Mouse (Mus musculus) Patski (cell line): ENCODE data around the gene Drd3. TPM values are rescaled to one million over a fixed set of nuclear protein-coding genes. Genes with fewer than 3 reads are reported as not detected.

Source experiments
- ATAC-seq: fragments of 100-300 bp; one replicate; pipeline ENCODE4 v1.8.0; 2021
- CTCF ChIA-PET: fragments of 350-600 bp; sonication (Branson Sonifier 250); formaldehyde crosslinking; loops from one replicate; lab custom pipeline; 2022; ENCODE audit warnings: inconsistent platforms; lab: Charles Lee
- POLR2A ChIA-PET: fragments of 350-600 bp; sonication (Branson Sonifier 250); formaldehyde crosslinking; loops from one replicate; lab custom pipeline; 2022; ENCODE audit warnings: antibody characterized with exemption, inconsistent platforms; lab: Charles Lee
- DNase-seq: peaks from one replicate; pipeline ENCODE4 v3.0.0-alpha.2; 2011; ENCODE audit warnings: low read depth, low spot score
- H3K27me3 ChIP-seq: fragments of 371-371 bp; one replicate; pipeline ENCODE4 v1.5.1; 2021
- CTCF ChIP-seq: fragments of 100-300 bp; IDR thresholded peaks from one replicate; pipeline ENCODE4 v1.5.1; 2021
- in situ Hi-C: fragments of 300-500 bp; cut with MboI; formaldehyde crosslinking; loops from 3 replicates; pipeline ENCODE4 v1.11.1; 2018; ENCODE audit warnings: low pct_unique_long_range_greater_than_20kb, mixed read lengths
- polyA plus RNA-seq: library from polyadenylated mRNA; unstranded; gene quantifications from one replicate; pipeline ENCODE4 v1.2.3, GENCODE M21; 2021

Gene Drd3
- polyA plus RNA-seq, 1 experiment from 2014 or later: not detected

DNA sequence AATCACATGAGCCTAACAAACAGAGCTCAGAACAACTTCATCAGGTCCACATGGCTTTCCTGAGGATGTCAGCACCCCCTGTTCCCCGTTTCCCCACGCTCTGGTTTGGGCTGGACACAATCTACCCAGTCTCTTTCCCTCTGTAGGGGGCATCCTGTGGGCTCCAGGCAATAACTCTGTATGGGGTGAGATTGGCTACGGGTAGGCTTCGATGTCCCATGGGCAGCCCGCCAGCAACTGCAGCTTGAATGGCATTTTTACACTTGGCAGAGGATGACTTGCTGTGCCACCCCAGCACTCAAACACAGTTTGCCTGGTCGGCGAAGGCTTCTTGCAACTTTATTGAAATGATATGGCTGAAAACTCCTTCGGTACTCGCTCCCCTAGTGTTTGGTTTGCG lies 21.3 kb upstream of the Drd3 start:
- ChIA-PET CTCF (no interaction called here), POLR2A (interaction anchor here (0.8 kb wide), 1 partner anchor 132 kb away, joined by 3 read pairs; no protein-coding TSS in a partner anchor)
- no peak for TF ChIP-seq CTCF
- no peaks in the 10 kb centered on the region for H3K27me3 ChIP-seq
- ATAC-seq: no peak
- in situ Hi-C loops: no loop called here
- DNase-seq: no peak

DNA sequence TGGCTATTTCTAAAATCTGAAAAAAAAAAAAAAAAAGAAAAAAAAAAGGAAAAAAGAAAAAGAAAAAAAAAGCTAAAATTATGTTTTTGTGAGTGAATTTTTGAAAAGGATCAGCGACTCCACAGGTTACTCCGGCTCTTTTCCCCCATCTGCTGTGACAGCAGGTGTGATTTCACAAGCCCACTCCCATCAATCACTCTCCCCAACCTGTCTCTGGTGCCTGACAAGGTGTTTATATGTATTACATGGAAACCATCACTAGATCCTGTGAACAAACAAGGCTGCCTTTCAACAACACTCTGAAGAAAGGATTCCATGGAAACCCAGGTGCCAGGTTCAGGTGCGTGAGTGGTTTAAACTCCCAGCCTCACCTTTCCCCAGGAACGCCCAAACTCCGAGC lies 20.9 kb upstream of the Drd3 start:
- TF ChIP-seq CTCF: no peak
- ATAC-seq: no peak
- H3K27me3 ChIP-seq: no peaks in the 10 kb centered on the region
- CTCF ChIA-PET: no interaction called here
- no peak for DNase-seq
- in situ Hi-C loops: no loop called here
- POLR2A ChIA-PET: interaction anchor here (0.8 kb wide), 1 partner anchor 132 kb away, joined by 3 read pairs; no protein-coding TSS in a partner anchor

DNA sequence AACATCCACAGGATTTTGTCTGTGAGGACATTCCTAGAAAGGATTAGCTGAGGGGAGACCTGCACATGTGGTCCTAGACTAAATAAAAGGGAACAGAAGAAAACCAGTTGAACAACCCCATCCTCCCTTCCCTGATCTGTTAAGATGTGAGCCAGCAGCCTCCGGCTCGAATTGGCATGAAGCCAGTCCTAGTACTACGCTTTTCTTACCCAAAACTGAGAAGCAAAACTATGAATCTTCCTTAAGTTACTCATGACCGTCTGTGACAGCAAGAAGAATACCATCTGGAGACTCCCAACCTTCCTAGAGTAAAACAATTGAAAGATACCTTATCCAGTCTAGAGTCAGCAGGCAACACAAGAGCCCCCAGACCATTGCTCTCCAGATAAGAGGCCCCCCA lies 15.9 kb upstream of the Drd3 start:
- CTCF ChIA-PET: interaction anchor here (1.4 kb wide), 1 partner anchor 21 kb away, joined by 3 read pairs; no protein-coding TSS in a partner anchor
- in situ Hi-C loops: no loop called here
- POLR2A ChIA-PET: no interaction called here
- H3K27me3 ChIP-seq: no peaks in the 10 kb centered on the region
- no peak for ATAC-seq
- no peak for TF ChIP-seq CTCF
- DNase-seq: no peak

DNA sequence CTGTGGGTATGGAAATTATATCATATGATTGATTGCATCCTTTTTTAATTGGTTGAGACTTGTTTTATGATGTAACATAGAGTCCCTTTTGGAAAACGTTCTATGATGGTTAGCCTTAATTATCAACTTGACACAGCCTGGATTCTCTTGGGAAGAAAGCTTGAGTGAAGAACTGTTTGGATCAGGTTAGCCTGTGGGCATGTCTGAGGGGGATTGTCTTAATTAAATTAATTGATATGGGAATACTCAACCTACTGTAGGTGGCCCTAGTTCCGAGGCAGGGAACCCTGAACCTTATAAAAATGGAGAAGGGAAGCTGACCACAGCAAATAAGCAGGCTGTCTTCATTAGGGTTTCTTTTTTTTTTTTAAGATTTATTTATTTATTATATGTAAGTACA lies 12.9 kb upstream of the Drd3 start:
- POLR2A ChIA-PET: no interaction called here
- DNase-seq (no peak), ATAC-seq (no peak)
- CTCF ChIA-PET: no interaction called here
- in situ Hi-C loops: no loop called here
- peaks cover under 1% of the 10 kb centered on the region for H3K27me3 ChIP-seq
- no peak for TF ChIP-seq CTCF

DNA sequence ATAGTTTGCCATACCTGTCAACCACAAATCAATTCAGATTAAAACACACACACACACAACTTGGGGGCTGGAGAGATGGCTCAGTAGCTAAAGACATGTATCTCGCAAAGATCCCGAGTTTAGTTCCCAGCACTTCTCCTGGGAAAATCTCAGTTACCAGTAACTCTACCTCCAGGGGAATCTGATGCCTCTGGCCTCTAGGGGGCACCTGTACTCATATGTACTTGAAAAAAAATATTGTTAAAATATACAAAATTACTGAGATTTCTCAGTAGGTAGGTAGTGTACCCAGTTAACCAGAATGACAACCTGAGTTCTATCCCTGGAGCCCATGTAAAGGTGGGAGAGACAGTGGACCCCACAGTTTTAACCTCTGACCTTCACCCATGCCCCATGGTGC lies 5.4 kb upstream of the Drd3 start:
- peak; percentile 42 for TF ChIP-seq CTCF
- H3K27me3 ChIP-seq: peaks cover 11% of the 10 kb centered on the region
- in situ Hi-C loops: no loop called here
- ChIA-PET CTCF (no interaction called here), POLR2A (no interaction called here)
- no peak for ATAC-seq
- DNase-seq: no peak

DNA sequence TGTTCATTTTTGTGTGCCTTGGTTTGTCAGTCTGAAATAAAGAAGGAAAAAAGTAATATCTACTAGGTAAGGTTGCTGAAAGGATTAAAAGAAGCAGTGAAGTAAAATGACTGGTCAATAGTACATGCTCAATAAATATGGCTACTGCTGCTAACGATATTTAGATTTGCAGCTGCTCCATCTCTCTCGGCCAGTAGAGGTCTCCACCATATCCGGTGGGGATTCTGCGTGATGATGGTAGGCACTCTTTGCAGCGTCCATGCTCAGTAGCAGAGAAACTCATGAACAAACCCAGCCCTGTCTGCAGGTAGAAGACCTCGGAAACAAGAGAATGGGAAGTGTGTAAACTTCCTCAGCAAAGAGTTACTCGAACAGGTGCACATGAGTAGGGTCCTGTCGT lies 926 bp upstream of the Drd3 start:
- peak; percentile 40 for TF ChIP-seq CTCF
- DNase-seq (no peak), ATAC-seq (no peak)
- in situ Hi-C loops: no loop called here
- POLR2A ChIA-PET: no interaction called here
- CTCF ChIA-PET: interaction anchor here (0.7 kb wide), 1 partner anchor 565 kb away, joined by 4 read pairs; no protein-coding TSS in a partner anchor
- peaks cover 18% of the 10 kb centered on the region for H3K27me3 ChIP-seq

DNA sequence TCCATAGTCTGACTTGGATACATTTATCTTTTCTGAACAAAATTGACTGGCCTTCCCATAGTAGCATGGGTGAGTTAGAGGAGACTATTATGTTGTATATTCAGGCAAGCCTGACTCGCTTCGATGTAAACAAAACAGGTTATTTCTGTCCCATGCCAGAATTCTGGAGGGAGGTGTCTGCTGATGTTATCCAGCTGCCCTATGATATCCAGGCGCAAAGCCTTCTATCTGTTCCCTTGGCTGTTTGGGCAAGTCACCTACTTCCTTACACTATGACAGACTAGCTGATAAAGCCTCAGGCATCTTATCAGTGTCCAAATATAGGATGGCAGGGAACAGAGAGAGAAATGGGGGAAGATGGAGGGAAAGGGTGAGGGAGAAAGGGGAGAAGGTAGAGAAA lies 18.5 kb downstream of the Drd3 start:
- in situ Hi-C loops: no loop called here
- POLR2A ChIA-PET: interaction anchor here (0.6 kb wide), 1 partner anchor 1277 kb away, joined by 3 read pairs; no protein-coding TSS in a partner anchor
- no peak for DNase-seq
- no peak for TF ChIP-seq CTCF
- ATAC-seq: no peak
- CTCF ChIA-PET: no interaction called here
- peaks cover 3% of the 10 kb centered on the region for H3K27me3 ChIP-seq

DNA sequence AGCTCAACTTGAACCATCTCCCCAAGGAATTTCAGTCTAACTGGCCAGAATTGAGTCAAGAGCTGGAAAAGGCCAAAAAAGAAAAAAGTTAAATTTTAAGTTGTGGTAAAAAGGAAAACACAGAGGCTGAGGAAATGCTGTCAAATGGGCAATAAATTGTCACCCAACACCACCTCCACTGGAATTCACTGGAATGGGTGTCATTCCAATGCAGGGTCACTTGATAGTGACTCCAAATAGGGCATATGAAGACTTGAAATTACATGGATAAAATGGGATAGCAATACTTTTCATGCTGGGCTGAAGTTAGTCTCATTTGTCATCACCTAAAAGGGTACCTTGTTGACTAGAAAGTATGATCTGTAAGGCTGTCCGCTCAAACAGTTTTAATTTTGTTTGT lies 18.9 kb downstream of the Drd3 start:
- in situ Hi-C loops: no loop called here
- DNase-seq: no peak
- no peak for TF ChIP-seq CTCF
- H3K27me3 ChIP-seq: peaks cover 3% of the 10 kb centered on the region
- ChIA-PET POLR2A (interaction anchor here (0.6 kb wide), 1 partner anchor 1277 kb away, joined by 3 read pairs; no protein-coding TSS in a partner anchor), CTCF (no interaction called here)
- ATAC-seq: no peak

DNA sequence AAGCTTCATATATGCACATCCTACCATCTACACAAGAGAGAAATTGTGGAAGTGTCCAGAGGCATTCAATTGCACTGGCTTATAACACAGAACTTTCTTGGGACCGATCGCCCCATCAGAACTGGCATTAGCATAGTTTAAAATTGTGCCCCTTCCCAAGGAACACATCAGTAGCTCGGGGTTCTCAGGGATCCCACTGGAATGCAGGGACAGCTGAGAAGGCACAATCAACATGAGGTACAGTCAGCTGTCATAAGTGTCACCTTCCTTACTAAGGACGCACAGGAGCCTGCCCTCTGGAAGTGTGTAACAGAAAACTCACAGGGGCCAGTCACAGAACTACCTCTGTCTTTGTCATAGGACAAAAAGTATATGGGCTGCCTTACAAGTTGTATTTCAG lies 19.7 kb downstream of the Drd3 start:
- in situ Hi-C loops: no loop called here
- ATAC-seq (no peak), DNase-seq (no peak)
- ChIA-PET CTCF (no interaction called here), POLR2A (no interaction called here)
- no peak for TF ChIP-seq CTCF
- peaks cover 8% of the 10 kb centered on the region for H3K27me3 ChIP-seq

DNA sequence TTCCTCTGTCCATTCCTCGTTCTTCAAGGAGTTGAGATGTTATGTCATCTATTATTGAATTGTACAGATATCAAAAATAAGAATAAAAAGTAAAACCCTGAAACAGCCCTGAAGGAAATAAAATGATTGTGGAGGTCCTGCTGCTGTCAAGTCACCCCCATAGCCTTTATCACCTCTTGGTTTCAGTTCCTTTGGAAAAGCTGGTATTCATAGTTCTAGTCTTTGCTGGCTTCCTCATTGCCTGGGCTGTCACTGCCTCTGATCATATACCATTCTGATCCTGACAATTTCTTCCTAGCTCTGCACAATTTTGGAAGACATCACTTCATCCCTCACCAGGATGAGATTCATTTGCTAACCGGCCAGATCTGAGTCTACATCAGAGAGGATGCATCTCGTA lies 23.1 kb downstream of the Drd3 start:
- no peak for ATAC-seq
- peaks cover 8% of the 10 kb centered on the region for H3K27me3 ChIP-seq
- POLR2A ChIA-PET: no interaction called here
- in situ Hi-C loops: no loop called here
- CTCF ChIA-PET: no interaction called here
- DNase-seq: no peak
- TF ChIP-seq CTCF: no peak

DNA sequence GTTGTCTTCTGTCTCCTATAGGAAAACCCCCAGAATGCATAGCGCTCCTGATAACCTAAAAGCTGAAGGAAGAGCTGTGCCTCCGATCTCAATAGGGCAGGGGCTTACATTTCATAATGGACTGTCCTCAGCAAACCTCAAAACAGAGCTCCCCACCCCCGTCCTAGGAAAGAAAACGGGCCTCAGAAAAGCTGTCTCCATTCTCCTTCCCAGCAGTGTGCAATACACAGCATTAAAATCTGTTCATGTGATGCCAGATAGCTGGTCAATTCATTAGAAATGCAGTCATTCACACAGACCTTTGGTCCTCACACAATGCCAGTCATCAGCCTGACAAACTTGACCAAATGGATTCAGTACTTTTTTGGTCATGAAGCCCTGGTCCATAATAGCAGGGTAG lies 45.7 kb downstream of the Drd3 start:
- in situ Hi-C loops: no loop called here

DNA sequence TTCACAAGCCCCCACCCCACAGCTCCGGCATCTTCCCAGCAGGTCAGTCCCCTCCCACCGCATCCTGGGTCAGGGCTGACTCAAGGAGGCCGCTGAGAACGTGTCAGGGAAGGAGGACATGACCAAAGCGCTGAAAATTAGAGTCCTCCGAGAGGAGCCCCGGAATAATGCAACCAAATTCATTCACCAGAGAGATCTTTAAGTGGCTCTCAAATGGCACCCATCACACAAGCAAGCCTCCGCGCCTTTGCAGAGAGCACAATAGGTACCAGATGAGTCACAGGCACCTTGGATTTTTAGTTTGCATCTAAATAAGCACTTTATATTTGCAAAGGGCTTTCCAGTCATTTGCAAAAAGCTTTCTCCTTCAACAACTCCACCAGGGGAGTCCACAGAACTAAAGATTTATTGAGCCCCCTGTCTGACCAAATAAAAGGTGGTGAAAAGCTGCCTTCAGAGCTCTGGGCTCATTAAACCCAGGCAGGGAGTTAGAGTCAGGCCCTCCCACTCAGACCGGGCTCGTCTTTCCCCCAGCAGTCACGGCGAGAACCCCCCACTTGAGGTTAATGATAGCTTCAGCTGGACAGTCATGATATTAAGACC lies 46.4 kb downstream of the Drd3 start:
- in situ Hi-C loops: loop anchor here (25.0 kb wide), 1 partner anchor 1513 kb away; no protein-coding TSS in a partner anchor
- ChIA-PET CTCF (no interaction called here), POLR2A (no interaction called here)
- no peak for ATAC-seq
- H3K27me3 ChIP-seq: no peaks in the 10 kb centered on the region
- no peak for TF ChIP-seq CTCF
- no peak for DNase-seq

More for the DNA sequence above, 45.7 kb downstream of the Drd3 start:
- ChIA-PET CTCF (no interaction called here), POLR2A (no interaction called here)
- ATAC-seq (no peak), DNase-seq (no peak)
- H3K27me3 ChIP-seq: no peaks in the 10 kb centered on the region
- TF ChIP-seq CTCF: no peak
